22 mouse cellular contexts compared by ENCODE assay signal in genomic region chr11:118375881-118376280, GRCm38 (mm10). TPM values are rescaled to one million over a fixed set of nuclear protein-coding genes. Genes with fewer than 3 reads are reported as not detected.
DNase-seq lines count a peak whose midpoint lies in the region; ATAC-seq lines count a peak whose summit lies in the region.
"Had no signal": no experiment of that assay in that cellular context is flagged by ENCODE, and none has a peak within 500 bp of the region (broad histone marks: within the 10 kb centered on the region; RNA-seq: fewer than 3 reads in every experiment).

No protein-coding gene starts in this region.

- no peak overlapping the region for H3K9ac ChIP-seq in kidney, embryonic 16.5 days (replicated peaks; ENCODE audit: low read length)
- no peak overlapping the region for H3K9ac ChIP-seq in limb, embryonic 13.5 days
- H3K9ac ChIP-seq: heart, embryonic 12.5 days; liver, embryonic 12.5 days; lung, embryonic 14.5 days; midbrain, embryonic 15.5 days had no signal

- H3K4me2 ChIP-seq in kidney, embryonic 16.5 days (replicated peaks; ENCODE audit: low read depth, low read length), result no peak overlapping the region
- no peak overlapping the region for H3K4me2 ChIP-seq in limb, embryonic 13.5 days (replicated peaks)
- H3K4me2 ChIP-seq: heart, embryonic 12.5 days; liver, embryonic 12.5 days; lung, embryonic 14.5 days; midbrain, embryonic 15.5 days had no signal

- peak; percentile 44 for DNase-seq in adrenal gland, adult 2 months
- no peak for DNase-seq in adrenal gland, postnatal 4 days (ENCODE audit: low spot score in 2 of 2)
- peak; percentile 33 for DNase-seq in kidney, postnatal 10 days
- peak; percentile 33 for DNase-seq in Muller cell, postnatal 12 days (ENCODE audit: inconsistent ontology term)
- no peak for DNase-seq in cerebellum, adult 9-11 months
- DNase-seq: cerebellum, adult 11 months; kidney, adult 2 months; layer of hippocampus, postnatal 36 days; lung, embryonic 14.5 days; right cerebral cortex, postnatal 25 days; thymus, postnatal 14 days had no signal

- H3K9me3 ChIP-seq in kidney, embryonic 16.5 days (ENCODE audit: low read length), result no peaks in the 10 kb centered on the region
- H3K9me3 ChIP-seq in limb, embryonic 13.5 days, result no peaks in the 10 kb centered on the region
- H3K9me3 ChIP-seq: heart, embryonic 12.5 days; liver, embryonic 12.5 days; midbrain, embryonic 15.5 days had no signal

- peaks cover 11% of the 10 kb centered on the region for H3K4me1 ChIP-seq in kidney, embryonic 16.5 days (ENCODE audit: insufficient read depth, low read length)
- peaks cover 55% of the 10 kb centered on the region for H3K4me1 ChIP-seq in limb, embryonic 13.5 days
- H3K4me1 ChIP-seq: heart, embryonic 12.5 days; liver, embryonic 12.5 days had no signal

- no peak overlapping the region for H3K27ac ChIP-seq in kidney, embryonic 16.5 days (ENCODE audit: low read length)
- no peak overlapping the region for H3K27ac ChIP-seq in limb, embryonic 13.5 days
- H3K27ac ChIP-seq: hindbrain, postnatal 0 days; liver, embryonic 12.5 days; midbrain, embryonic 15.5 days had no signal

- 46% methylated on average over 5 of the region's 5 CpGs for WGBS in kidney, embryonic 16.5 days
- WGBS in limb, embryonic 13.5 days, result 73% methylated on average over 5 of the region's 5 CpGs

- no peak overlapping the region for H3K4me3 ChIP-seq in kidney, embryonic 16.5 days (ENCODE audit: low read length)
- H3K4me3 ChIP-seq in limb, embryonic 13.5 days, result no peak overlapping the region
- H3K4me3 ChIP-seq: heart, embryonic 12.5 days; liver, embryonic 12.5 days; midbrain, embryonic 15.5 days had no signal

- no peaks in the 10 kb centered on the region for H3K36me3 ChIP-seq in kidney, embryonic 16.5 days (ENCODE audit: insufficient read depth, low read length)
- no peaks in the 10 kb centered on the region for H3K36me3 ChIP-seq in limb, embryonic 13.5 days
- H3K36me3 ChIP-seq: heart, embryonic 12.5 days; liver, embryonic 12.5 days; midbrain, embryonic 15.5 days had no signal

- ATAC-seq in kidney, embryonic 16.5 days (ENCODE audit: low FRiP score, low TSS enrichment), result no peak
- ATAC-seq in limb, embryonic 13.5 days (ENCODE audit: low FRiP score, low read depth), result 0 out of 2 replicates have a peak, but pooled peaks have one; percentile 37
- ATAC-seq in frontal cortex, adult (ENCODE audit: low TSS enrichment), result no peak
- ATAC-seq: forebrain, embryonic 16.5 days; liver, embryonic 12.5 days; midbrain, embryonic 15.5 days had no signal

- H3K27me3 ChIP-seq in kidney, embryonic 16.5 days (ENCODE audit: insufficient read depth, low read length), result no peaks in the 10 kb centered on the region
- no peaks in the 10 kb centered on the region for H3K27me3 ChIP-seq in limb, embryonic 13.5 days
- H3K27me3 ChIP-seq: midbrain, embryonic 15.5 days had no signal

RNA-seq across cellular contexts. Expression of gene Timp2, which starts 20.3 kb away (rescaled TPM):
- total RNA-seq in adrenal gland, adult 2 months (2021), result 100 to 1,000 TPM in 1 of 2 experiments, 10 to 100 TPM in 1; 89.7 to 198 TPM
- 79.4 and 126 TPM in 2 replicates for polyA plus RNA-seq in adrenal gland, adult 2 months (2012; rRNA removed)
- 100 to 1,000 TPM; 107 to 108 TPM for total RNA-seq in adrenal gland, postnatal 4 days (2021)
- polyA plus RNA-seq in kidney, embryonic 16.5 days (2015; fragmentation: Nextera tagmentation; extraction: Ambion mirVana), result 84.6 TPM in 2 replicates
- polyA plus RNA-seq in limb, embryonic 13.5 days (2015; fragmentation: Nextera tagmentation; extraction: Ambion mirVana), result 115 and 116 TPM in 2 replicates

RNA-seq across cellular contexts. Expression of gene Lgals3bp, which starts 26.0 kb away (rescaled TPM):
- 100 to 1,000 TPM in 1 of 2 experiments, 10 to 100 TPM in 1; 92.7 to 160 TPM for total RNA-seq in adrenal gland, adult 2 months (2021)
- 336 and 430 TPM in 2 replicates for polyA plus RNA-seq in adrenal gland, adult 2 months (2012; rRNA removed)
- 10 to 100 TPM; 60.6 to 61.6 TPM for total RNA-seq in adrenal gland, postnatal 4 days (2021)
- 14.9 and 18.1 TPM in 2 replicates for polyA plus RNA-seq in kidney, embryonic 16.5 days (2015; fragmentation: Nextera tagmentation; extraction: Ambion mirVana)
- polyA plus RNA-seq in limb, embryonic 13.5 days (2015; fragmentation: Nextera tagmentation; extraction: Ambion mirVana), result 7.3 TPM in 2 replicates

RNA-seq across cellular contexts. Expression of gene Cep295nl, which starts 33.6 kb away (rescaled TPM):
- total RNA-seq in adrenal gland, adult 2 months (2021), result under 1 TPM; 0.46 to 0.93 TPM
- 0.12 TPM in 1 of 2 replicates, not detected in the other for polyA plus RNA-seq in adrenal gland, adult 2 months (2012; rRNA removed)
- total RNA-seq in adrenal gland, postnatal 4 days (2021), result 1 to 10 TPM; 1.4 to 2.1 TPM
- 0.37 and 0.39 TPM in 2 replicates for polyA plus RNA-seq in kidney, embryonic 16.5 days (2015; fragmentation: Nextera tagmentation; extraction: Ambion mirVana)
- polyA plus RNA-seq in limb, embryonic 13.5 days (2015; fragmentation: Nextera tagmentation; extraction: Ambion mirVana), result 0.55 and 0.86 TPM in 2 replicates
- total RNA-seq: CH12.LX had no signal

RNA-seq across cellular contexts. Expression of gene Cant1, which starts 43.0 kb away (rescaled TPM):
- total RNA-seq in adrenal gland, adult 2 months (2021), result 10 to 100 TPM; 28.8 to 35.6 TPM
- 59.5 and 66.8 TPM in 2 replicates for polyA plus RNA-seq in adrenal gland, adult 2 months (2012; rRNA removed)
- total RNA-seq in adrenal gland, postnatal 4 days (2021), result 10 to 100 TPM; 33.7 to 36.5 TPM
- polyA plus RNA-seq in kidney, embryonic 16.5 days (2015; fragmentation: Nextera tagmentation; extraction: Ambion mirVana), result 30.6 and 30.9 TPM in 2 replicates
- 31.1 and 32.1 TPM in 2 replicates for polyA plus RNA-seq in limb, embryonic 13.5 days (2015; fragmentation: Nextera tagmentation; extraction: Ambion mirVana)

RNA-seq across cellular contexts. Expression of gene C1qtnf1, which starts 52.1 kb away (rescaled TPM):
- 10 to 100 TPM; 14.8 to 24.8 TPM for total RNA-seq in adrenal gland, adult 2 months (2021)
- polyA plus RNA-seq in adrenal gland, adult 2 months (2012; rRNA removed), result 14.6 and 17.9 TPM in 2 replicates
- 10 to 100 TPM; 25.0 to 33.4 TPM for total RNA-seq in adrenal gland, postnatal 4 days (2021)
- 8.2 and 8.3 TPM in 2 replicates for polyA plus RNA-seq in kidney, embryonic 16.5 days (2015; fragmentation: Nextera tagmentation; extraction: Ambion mirVana)
- polyA plus RNA-seq in limb, embryonic 13.5 days (2015; fragmentation: Nextera tagmentation; extraction: Ambion mirVana), result 6.6 TPM in 2 replicates
- total RNA-seq: hematopoietic stem cell, adult 5-6 weeks; neutrophil, adult 5-6 weeks had no signal

Comparison
In these comparisons a context has a peak if more than half of its experiments do, and no peak if none do; other contexts are left out.
1. DNase-seq: peak in adrenal gland, adult 2 months (single experiment), kidney, postnatal 10 days (single experiment) and Muller cell, postnatal 12 days (single experiment); none in adrenal gland, postnatal 4 days (0 of 2) and cerebellum, adult 9-11 months (single experiment).
2. RNA of gene Lgals3bp, which starts 26.0 kb away (polyA plus RNA-seq): 336 to 430 TPM in adrenal gland, adult 2 months; 14.9 to 18.1 TPM in kidney, embryonic 16.5 days and 7.3 TPM in limb, embryonic 13.5 days; every median in the first group is over 10 times any median in the second.